Mouse (Mus musculus) frontal cortex, adult (tissue): ENCODE measurements around the gene Rab31.

Experiments used
- ATAC-seq: cut with Nextera tagmentation; 2 replicates; pipeline ENCODE4 v1.9.2; 2017; ENCODE audit warnings: mild to moderate bottlenecking, moderate library complexity, mixed read lengths; ENCODE audit not compliant: low TSS enrichment

Rab31 gene

DNA sequence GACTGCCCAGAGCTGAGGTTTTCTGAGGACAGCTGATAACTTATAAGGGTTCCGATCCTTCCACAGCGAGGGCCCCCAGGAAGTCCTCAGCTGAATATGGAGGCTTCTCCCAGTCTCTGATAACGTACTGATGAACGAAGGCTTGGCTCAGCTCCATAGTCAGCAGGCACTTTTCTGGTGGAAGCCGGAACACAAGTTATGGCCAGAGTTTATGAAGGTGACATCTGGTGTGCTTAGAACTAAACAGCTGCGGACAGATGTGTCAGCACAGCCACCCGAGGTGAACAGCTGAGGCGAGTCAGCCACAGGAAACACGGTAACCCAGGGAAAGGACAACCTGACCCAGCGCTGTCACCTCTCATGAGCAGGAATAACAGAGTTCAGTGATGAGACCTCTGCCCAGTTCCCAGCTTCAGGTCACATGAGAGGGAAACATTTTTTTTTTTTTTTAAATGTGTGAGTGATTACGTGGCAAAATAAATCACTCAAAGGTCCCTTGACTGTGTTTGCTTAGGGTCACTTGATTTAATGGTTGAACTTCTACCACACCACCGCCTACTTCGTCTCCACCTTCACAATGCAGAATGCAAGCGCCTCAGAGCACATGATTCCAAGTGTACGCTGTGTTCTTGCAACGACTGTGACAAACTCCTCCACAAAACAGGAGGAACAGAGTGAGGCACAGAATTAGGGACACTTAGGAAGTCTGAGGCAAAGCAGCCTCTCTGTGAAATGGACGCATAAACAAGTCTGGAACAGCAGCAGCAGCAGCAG lies 106.0 kb downstream of the Rab31 start:
- peak; percentile 91 for ATAC-seq

DNA sequence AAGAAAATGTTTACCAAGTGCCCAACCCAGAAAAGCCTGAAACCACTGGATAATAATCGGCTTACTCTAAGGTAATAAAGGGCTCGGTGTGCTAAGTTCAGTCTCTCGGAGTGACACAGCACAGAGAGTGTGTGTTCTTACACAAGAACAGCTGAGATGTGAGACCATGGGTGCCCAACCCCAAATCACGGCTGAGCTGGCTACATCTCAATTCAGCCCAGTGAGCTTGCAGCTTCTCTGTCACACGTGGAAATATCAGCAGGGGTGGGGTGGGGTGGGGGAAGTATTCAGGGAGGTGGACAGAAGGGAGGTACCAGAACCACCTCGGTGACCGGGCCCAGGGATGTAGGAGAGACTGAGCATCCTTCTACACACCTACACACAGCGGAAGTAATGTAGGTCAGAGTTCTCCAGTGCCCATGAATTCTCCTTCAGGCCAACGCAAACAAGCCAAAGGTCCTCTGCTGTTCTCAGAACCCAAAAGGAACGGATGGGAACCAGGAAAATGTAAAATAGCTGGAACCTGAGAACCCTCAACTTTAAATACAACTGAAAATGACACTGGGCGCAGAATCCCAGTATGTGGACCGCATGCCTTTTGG lies 106.7 kb downstream of the Rab31 start:
- no peak for ATAC-seq

- no peak for ATAC-seq
Measured at GRCm38 (mm10) chr17:65663329-65664078, 109.0 kb downstream of the Rab31 start.

DNA sequence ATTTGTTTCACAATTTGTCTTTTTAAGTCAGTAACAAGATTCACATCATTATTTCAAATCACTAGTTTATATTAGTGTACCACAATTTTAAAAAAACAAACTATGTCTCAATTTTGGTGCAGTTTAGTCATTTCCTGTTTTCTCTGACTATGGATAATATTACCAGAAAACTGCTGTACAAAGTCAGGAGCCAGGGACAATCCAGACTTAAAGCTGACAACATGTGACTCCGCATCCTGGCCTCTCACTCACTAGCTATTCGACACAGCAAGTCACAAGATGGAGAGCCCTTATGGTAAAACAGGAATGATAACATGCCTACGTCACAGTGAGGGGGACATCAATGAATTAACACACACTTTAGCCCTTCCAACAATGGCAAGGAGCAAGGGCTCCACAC lies 109.9 kb downstream of the Rab31 start:
- ATAC-seq: no peak

GRCm38 (mm10) chr17:65658416-65658815 lies 114.1 kb downstream of the Rab31 start:
- ATAC-seq: no peak; the same call in 1 of the 2 replicates

DNA sequence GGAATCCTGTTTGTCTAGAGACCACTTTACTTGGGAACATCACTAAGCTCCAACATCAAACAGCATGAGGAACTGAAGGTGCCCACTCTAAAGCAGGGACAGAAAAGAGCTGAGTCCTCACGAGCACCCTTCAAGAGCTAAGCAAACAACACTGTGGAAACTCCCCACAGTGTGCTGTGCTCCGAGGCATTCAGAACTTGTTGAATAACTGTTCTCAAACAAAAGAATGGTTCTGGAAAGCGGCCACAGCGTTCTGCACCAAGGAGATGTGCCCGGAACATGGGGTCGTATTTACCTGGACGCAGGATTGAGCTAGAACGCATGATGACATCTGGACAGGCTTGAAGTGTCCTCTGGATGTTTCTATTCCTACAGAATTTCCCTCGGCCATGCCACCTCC lies 114.6 kb downstream of the Rab31 start:
- peak; percentile 73 for ATAC-seq

DNA sequence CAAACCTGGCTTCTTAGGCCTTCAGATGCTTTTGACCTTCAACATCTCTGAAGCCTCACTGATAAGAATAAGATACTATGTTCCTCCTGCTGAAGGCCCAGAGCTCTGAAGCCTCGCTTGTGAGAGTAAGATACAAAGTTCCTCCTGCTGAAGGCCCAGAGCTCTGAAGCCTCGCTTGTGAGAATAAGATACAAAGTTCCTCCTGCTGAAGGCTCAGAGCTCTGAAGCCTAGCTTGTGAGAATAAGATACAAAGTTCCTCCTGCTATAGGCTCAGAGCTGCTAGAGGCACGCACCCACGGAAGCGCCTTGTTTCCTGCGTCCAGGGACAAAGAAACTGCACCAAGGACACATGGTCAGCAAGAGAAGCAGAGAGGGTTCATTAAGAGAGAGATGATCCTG lies 115.8 kb downstream of the Rab31 start:
- ATAC-seq: no peak

DNA sequence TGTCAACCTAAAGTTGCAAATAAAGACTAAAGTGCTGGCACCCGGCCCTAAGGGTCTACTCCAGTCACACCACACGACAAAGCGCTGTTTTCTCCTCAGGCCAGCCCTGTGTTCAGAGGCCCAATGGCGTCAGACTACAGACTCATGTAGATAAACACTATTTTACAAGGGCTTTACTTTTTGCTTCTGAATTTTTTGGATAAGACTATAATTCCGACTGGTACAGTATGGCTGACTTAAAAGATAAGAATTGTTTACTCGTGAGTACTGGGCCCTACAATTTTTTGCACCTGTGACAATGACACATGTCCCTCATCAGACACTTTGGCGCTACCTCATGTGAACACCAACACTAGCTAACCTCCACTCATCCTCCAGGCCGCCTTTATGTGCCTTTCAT lies 116.5 kb downstream of the Rab31 start:
- no peak for ATAC-seq

GRCm38 (mm10) chr17:65655608-65656007 lies 116.9 kb downstream of the Rab31 start:
- no peak for ATAC-seq

DNA sequence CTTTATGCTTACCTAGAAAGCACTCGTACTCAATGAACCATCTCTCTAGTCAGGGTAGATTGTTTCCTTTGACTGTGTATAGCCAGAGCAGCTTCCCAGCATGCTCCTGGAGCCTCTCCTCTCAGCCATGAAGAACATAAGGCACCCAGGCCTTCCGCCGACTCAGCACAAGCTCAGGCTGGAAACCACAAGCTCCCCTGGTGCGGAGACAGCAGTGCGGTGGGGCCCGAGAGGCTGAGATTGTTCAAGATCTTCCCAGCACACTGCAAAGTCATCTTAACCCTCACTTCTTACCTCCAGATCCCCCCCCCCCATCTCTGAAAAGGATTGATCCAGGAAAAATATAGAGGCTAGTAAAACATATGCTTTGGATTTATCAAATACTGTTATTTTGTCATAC lies 122.0 kb downstream of the Rab31 start:
- ATAC-seq: no peak

- no peak for ATAC-seq
Measured at GRCm38 (mm10) chr17:65649175-65649493, 123.4 kb downstream of the Rab31 start.

DNA sequence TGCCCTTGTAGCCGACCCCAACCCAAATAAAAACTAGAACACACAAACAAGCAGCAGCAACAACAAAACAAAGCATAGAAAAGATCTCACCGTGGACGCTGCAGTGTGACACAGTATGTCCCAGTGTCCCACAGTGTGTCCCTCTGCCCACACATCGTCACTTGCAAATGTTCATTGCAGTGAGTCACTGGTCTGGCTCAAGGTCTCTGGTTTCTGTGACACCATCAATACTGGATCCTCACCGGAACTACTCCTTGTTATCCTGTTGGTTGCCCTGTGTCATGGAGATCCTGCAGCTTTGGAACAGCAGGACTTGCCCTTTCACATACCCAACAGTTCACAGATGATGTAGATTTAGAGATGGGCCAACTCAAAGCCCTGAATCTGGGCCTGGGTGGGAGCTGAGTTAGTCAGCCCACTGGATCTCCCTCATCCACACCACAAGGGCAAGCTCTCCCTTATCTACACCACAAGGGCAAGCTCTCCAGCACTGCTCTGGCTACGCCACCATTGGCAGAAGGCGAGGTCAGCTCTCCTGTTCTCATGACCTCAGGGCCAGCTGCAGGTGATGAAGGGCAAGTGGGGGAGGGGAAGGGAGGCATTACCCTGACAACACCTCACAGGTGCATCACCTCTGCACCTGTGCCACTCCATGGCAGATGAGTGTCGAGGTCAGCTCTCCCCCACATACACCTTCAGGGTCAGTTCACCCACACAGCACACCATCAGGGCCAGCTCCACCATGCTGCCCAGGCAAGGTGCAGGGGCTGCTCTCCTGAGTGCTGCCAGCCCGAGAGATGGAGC lies 124.0 kb downstream of the Rab31 start:
- no peak for ATAC-seq

- no peak for ATAC-seq
Measured at GRCm38 (mm10) chr17:65647961-65648360, 124.6 kb downstream of the Rab31 start.

DNA sequence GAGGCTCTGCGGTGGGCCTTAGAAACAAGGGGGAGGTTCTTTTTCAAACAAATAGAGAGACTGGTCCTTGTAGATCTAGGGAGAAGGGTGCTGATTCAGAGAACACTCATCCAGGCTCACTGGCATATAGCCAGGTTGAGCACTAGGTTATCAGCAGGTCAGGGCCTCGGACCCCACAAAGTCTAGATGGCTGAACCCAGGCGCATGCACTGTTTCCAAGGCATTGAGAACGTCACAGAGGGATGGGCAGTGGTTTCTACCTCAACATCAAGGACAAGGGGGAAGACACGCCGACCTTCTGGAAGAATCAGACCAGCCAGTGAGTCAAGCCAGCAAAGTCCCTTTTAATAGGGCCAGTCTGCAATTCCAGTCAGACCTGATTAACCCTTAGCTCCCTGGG lies 125.3 kb downstream of the Rab31 start:
- no peak for ATAC-seq

DNA sequence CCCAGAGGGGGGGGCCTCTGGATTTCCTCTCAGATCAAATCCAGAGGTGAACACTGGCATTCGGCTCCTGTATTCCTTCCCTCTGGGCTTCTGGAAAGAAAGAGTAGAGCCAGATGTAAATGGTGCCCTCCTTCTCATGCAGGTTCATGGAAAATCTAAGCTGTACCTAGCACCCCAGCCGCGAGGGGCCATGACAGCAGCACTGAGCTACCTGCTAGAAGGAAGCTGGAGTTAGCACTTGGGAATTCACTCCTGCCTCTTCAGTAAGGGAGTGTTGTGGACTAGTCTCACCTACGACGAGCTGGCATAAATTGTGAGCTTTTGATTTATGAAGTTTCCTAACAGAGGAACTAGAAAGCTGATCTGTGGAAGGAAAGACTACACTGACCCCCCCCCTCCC lies 129.0 kb downstream of the Rab31 start:
- ATAC-seq: peak; percentile 24

DNA sequence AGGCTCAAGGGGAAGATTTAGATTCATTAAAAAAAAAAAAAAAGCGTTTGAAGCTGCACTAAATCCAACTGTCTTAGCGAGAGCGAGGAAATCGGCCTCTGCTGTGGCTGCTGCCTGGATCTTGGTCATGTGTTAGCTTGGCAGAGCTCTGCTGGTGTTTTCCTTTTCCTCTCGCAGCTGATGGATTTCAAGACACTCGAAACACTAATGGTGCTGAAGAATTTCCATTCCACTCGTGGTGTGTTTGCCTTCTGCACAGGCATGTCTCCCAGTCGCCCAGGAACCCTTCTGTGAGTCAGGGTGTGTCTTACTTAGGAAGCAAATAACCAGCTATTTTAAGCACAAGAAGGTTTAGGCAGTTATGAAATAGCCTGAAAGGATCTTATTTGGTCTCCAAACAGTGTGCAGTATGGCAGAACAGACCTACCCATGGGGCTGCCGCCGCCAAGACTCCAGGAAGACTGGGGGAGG lies 129.5 kb downstream of the Rab31 start:
- ATAC-seq: peak; percentile 92

DNA sequence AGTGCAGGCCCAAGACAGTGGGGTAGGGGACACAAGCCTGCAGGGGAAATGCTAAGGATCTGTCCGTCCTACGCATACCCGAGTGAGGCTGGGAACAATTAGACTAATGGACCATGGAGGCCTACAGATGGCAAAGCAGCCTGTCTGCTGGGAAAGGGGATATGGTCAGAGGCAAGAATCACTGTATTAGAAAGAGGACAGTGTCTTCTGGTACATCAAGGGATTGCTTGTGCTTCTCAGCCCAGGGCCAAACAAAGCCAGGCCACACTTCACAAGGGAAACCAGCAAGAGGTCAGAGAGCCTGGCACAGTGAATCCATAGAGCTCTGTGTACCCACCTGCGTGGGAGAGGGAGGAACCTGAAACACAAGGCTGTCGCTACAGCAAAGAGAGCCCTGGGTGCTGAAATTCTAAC lies 130.0 kb downstream of the Rab31 start:
- ATAC-seq: peak; percentile 29

GRCm38 (mm10) chr17:65641734-65642218 lies 130.8 kb downstream of the Rab31 start, which contains the start of gene Txndc2:
Gene Txndc2, minus strand, starts transcription at chr17:65642168.
- ATAC-seq: no peak

DNA sequence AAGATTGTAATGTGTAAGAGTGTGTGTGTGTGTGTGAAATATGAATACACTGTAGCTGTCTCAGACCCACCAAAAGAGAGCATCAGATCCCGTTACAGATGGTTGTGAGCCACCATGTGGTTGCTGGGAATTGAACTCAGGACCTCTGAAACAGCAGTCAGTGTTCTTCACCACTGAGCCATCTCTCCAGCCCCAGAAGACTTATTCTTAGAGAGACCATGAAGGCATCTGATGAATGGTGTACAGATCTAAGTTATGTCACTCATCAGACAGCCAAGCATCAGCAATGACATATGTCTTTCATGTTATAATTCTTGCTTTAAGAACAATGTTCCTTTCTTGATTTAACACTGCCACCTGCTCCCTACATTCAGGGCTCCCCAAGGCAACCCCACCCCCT lies 133.4 kb downstream of the Rab31 start:
- no peak for ATAC-seq

GRCm38 (mm10) chr17:65635715-65636360 lies 136.7 kb downstream of the Rab31 start:
- no peak for ATAC-seq

- ATAC-seq: no peak
Measured at GRCm38 (mm10) chr17:65629943-65630342, 142.6 kb downstream of the Rab31 start.
